Mouse (Mus musculus): ENCODE results near the gene Filip1.

DNA sequence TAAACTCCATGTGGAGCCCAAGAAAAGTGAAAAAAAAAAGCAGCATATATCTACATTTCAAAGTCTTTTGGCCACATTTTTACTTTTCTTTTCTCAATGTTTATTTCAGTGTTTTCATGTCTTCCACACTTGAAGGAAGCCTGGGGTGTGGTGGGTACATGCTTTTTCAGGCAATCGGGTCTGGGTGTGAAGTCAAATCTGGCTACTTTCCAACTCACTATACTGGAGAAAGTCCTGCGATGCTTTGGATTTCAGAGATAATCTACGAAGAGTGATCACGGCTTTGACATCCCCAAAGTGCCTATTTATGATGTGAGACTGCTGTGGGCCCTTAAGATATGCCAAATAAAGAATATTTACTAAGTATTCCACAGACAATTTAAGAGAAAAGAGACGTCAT is 57.7 kb downstream of the Filip1 start:
- no peak for TF ChIP-seq CTCF (conservative IDR thresholded peaks at IDR 0.05; ENCODE audit: low read length)
- TF ChIP-seq NANOG (IDR thresholded peaks at IDR 0.05; ENCODE audit: borderline replicate concordance, low read length) = no peak
